Mouse (Mus musculus) small intestine, adult 2 months (tissue): ENCODE measurements at regions not wholly inside any gene's neighbourhood (a gene's known extent, or its start where the extent isn't known, plus 50 kb on each side); places are given as distances from the start of the nearest gene placed in this dataset.

ENCODE experiments used
- H3K27ac ChIP-seq: fragments of 200-500 bp; 2 replicates; pipeline ENCODE4 v1.5.1; 2012; ENCODE audit warnings: low read depth, low read length, control low read depth, inconsistent platforms; ENCODE audit not compliant: insufficient read depth
- H3K27me3 ChIP-seq: fragments of 200-500 bp; 2 replicates; pipeline ENCODE4 v1.6.1; 2012; ENCODE audit warnings: mild to moderate bottlenecking, moderate library complexity, low read length, inconsistent platforms; ENCODE audit not compliant: control insufficient read depth, insufficient read depth
- H3K36me3 ChIP-seq: fragments of 200-500 bp; 2 replicates; pipeline ENCODE4 v1.6.1; 2012; ENCODE audit warnings: mild to moderate bottlenecking, low read length, control low read depth, inconsistent platforms; ENCODE audit not compliant: control insufficient read depth, insufficient read depth
- H3K4me1 ChIP-seq: fragments of 200-500 bp; 2 replicates; pipeline ENCODE4 v1.6.1; 2012; ENCODE audit warnings: low read length, inconsistent platforms, mixed read lengths; ENCODE audit not compliant: control insufficient read depth, insufficient read depth, insufficient read length
- H3K4me3 ChIP-seq: fragments of 200-500 bp; 2 replicates; pipeline ENCODE4 v1.5.1; 2012; ENCODE audit warnings: low read depth, mild to moderate bottlenecking, control low read depth, inconsistent platforms, low read length, moderate library complexity
- CTCF ChIP-seq: fragments of 200-500 bp; IDR thresholded peaks from 2 replicates; pipeline ENCODE4 v1.5.1; 2012; ENCODE audit warnings: low read depth, mild to moderate bottlenecking, control low read depth, inconsistent platforms, low read length, moderate library complexity, mixed read lengths; ENCODE audit not compliant: insufficient replicate concordance, insufficient read length; ENCODE audit errors: extremely low read depth
- POLR2A ChIP-seq: fragments of 200-500 bp; IDR thresholded peaks from 2 replicates; pipeline ENCODE4 v1.6.1; 2012; ENCODE audit warnings: low read depth, mild to moderate bottlenecking, control low read depth, inconsistent platforms, low read length, moderate library complexity
- WGBS: fragments of 180-500 bp; shearing (Covaris S2); methylation state at CpG from one replicate; pipeline ENCODE4 v1.1.7; 2018; 5-methylcytosine and 5-hydroxymethylcytosine counted together

DNA sequence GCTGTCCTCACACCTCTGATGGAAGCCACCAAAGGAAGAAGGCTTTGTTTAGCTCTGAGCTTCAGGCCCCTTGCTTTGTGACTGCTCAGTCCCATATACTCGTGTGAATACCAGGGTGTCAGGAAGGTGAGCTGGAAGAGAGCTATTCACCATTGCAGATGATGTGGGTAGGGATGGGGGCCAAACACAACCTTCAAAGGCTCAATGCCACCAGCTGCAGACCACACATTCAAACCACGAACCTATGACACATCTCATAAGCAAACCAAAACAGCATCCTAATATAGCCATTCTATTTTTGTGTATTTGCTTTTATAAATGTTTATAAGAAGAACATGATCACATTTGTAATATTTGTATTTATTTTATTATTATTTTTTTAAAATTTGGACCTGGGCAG lies 183.3 kb upstream of the Irx5 start:
- TF ChIP-seq CTCF: no peak
- no peak for TF ChIP-seq POLR2A
- no peak overlapping the region for H3K4me3 ChIP-seq
- no peaks in the 10 kb centered on the region for H3K36me3 ChIP-seq
- H3K27ac ChIP-seq: no peak overlapping the region
- no peaks in the 10 kb centered on the region for H3K4me1 ChIP-seq
- H3K27me3 ChIP-seq: no peaks in the 10 kb centered on the region
- 58% methylated on average over 2 of the region's 2 CpGs for WGBS

DNA sequence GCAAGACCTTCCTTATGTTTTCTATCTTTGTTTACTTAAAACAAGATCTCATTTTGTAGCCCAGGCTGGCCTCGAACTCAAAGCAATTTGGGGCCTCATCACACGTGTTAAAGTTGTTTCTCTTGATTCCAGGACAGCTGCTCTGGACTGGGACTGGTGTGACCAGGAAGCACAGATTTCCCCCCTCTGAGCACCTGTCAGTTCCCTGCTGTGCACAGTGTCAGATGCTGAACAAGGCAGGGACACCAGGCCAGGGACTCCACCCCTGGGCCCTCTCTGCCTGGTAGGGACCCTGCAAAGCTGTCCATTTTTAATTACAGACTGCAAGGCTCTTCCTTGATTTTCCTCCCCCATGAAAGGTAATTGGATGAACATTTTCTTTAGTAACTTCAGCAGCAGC lies 185.8 kb upstream of the Irx5 start:
- H3K27me3 ChIP-seq: no peaks in the 10 kb centered on the region
- TF ChIP-seq CTCF (no peak), POLR2A (no peak)

DNA sequence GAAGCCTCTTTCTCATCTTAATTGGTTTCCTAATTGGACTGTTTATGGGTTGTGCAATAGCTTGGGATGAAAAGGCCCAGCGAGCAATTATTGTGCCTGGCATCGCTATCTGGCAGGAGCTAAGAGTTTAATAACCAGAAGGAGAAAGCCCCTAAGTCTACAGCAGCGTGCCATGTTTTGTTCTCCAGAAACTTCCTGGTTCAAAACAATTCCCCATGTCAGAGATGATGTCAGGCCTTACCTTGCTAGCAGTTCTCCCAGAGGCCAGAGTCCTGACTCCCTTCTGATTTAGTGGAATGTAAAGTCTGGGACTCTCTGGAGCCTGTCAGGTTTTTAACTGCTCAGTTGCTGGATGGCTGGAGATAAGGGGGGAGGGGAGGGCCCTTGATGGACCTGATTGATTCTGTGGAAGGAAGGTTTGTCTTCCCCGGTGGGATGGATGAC lies 190.1 kb upstream of the Irx5 start:
- no peak for TF ChIP-seq CTCF
- TF ChIP-seq POLR2A: no peak
- Histone ChIP-seq H3K36me3 (no peaks in the 10 kb centered on the region), H3K4me3 (no peak overlapping the region), H3K4me1 (no peaks in the 10 kb centered on the region), H3K27me3 (no peaks in the 10 kb centered on the region), H3K27ac (no peak overlapping the region)
- 23% methylated on average over 4 of the region's 4 CpGs for WGBS

More for the DNA sequence above, 185.8 kb upstream of the Irx5 start:
- Histone ChIP-seq H3K36me3 (no peaks in the 10 kb centered on the region), H3K4me1 (no peaks in the 10 kb centered on the region), H3K27ac (no peak overlapping the region), H3K4me3 (no peak overlapping the region)
- WGBS: 45% methylated on average over 2 of the region's 2 CpGs

GRCm38 (mm10) chr8:92165306-92165705 lies 192.1 kb upstream of the Irx5 start:
- WGBS: 58% methylated on average over 6 of the region's 6 CpGs
- H3K4me1 ChIP-seq: no peaks in the 10 kb centered on the region
- H3K27ac ChIP-seq: no peak overlapping the region

DNA sequence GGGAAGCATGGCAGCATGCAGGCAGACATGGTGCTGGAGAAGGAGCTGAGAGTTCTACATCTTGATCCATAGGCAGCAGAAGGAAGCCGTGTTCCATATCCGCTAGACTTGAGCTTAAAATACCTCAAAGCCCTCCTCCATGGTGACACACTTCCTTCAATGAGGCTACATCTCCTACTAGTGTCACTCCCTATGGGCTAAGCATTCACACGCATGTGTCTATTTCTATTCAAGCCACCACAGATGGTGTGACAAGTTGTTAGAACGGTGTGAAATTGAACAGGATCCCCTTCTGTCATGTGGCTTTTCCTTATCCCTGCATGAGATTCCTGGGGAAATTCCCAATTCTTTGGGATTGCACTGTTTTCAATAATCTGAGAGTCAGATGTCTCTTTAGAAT lies 192.9 kb upstream of the Irx5 start:
- WGBS: 90% methylated on average over 4 of the region's 4 CpGs
- H3K4me3 ChIP-seq: no peak overlapping the region
- no peaks in the 10 kb centered on the region for H3K36me3 ChIP-seq
- H3K27ac ChIP-seq: no peak overlapping the region
- no peaks in the 10 kb centered on the region for H3K4me1 ChIP-seq
- H3K27me3 ChIP-seq: no peaks in the 10 kb centered on the region
- TF ChIP-seq CTCF (no peak), POLR2A (no peak)

More at GRCm38 (mm10) chr8:92165306-92165705, 192.1 kb upstream of the Irx5 start:
- no peaks in the 10 kb centered on the region for H3K27me3 ChIP-seq
- no peaks in the 10 kb centered on the region for H3K36me3 ChIP-seq
- no peak overlapping the region for H3K4me3 ChIP-seq
- no peak for TF ChIP-seq POLR2A
- TF ChIP-seq CTCF: no peak

GRCm38 (mm10) chr8:92161002-92161401 lies 196.4 kb upstream of the Irx5 start:
- Histone ChIP-seq H3K36me3 (no peaks in the 10 kb centered on the region), H3K4me3 (no peak overlapping the region), H3K27me3 (no peaks in the 10 kb centered on the region), H3K4me1 (no peaks in the 10 kb centered on the region), H3K27ac (no peak overlapping the region)
- WGBS: 65% methylated on average over 2 of the region's 2 CpGs
- TF ChIP-seq POLR2A: no peak
- no peak for TF ChIP-seq CTCF

GRCm38 (mm10) chr8:92158219-92158618 lies 199.2 kb upstream of the Irx5 start:
- no peak overlapping the region for H3K4me3 ChIP-seq
- WGBS: 36% methylated on average over 10 of the region's 10 CpGs

More at GRCm38 (mm10) chr8:92158219-92158618, 199.2 kb upstream of the Irx5 start:
- Histone ChIP-seq H3K36me3 (no peaks in the 10 kb centered on the region), H3K4me1 (no peaks in the 10 kb centered on the region), H3K27me3 (no peaks in the 10 kb centered on the region), H3K27ac (no peak overlapping the region)
- TF ChIP-seq CTCF (no peak), POLR2A (no peak)
